Mouse (Mus musculus) splenic B cell, adult 2 months (primary cell): ENCODE data around the gene Nphs1.
"Not testable (repeated sequence)": the region's sequence is repeated elsewhere in the genome, so short reads cannot be mapped to it uniquely, and the experiment has no call there.

Experiments
- DNase-seq: peaks from one replicate; pipeline ENCODE4 v3.0.0-alpha.2; 2011; ENCODE audit warnings: low read depth, low spot score
- H3K27me3 ChIP-seq: 2 replicates; pipeline ENCODE4 v1.6.1; 2012; ENCODE audit warnings: mild to moderate bottlenecking, low read length, moderate library complexity, mixed read lengths; ENCODE audit not compliant: control insufficient read depth, poor library complexity, insufficient read depth, severe bottlenecking
- H3K36me3 ChIP-seq: 2 replicates; pipeline ENCODE4 v1.6.1; 2012; ENCODE audit warnings: mild to moderate bottlenecking, low read length, moderate library complexity, mixed read lengths; ENCODE audit not compliant: control insufficient read depth, poor library complexity, insufficient read depth, severe bottlenecking

The Nphs1 gene

GRCm38 (mm10) chr7:30456487-30456886 is 1.6 kb upstream of the Nphs1 start:
- Histone ChIP-seq H3K36me3 (no peaks in the 10 kb centered on the region), H3K27me3 (no peaks in the 10 kb centered on the region)
- no peak for DNase-seq

- H3K27me3 ChIP-seq, result no peaks in the 10 kb centered on the region
- H3K36me3 ChIP-seq, result no peaks in the 10 kb centered on the region
- no peak for DNase-seq
Observed at GRCm38 (mm10) chr7:30456911-30457628, 1.0 kb upstream of the Nphs1 start.

GRCm38 (mm10) chr7:30459484-30459883 is 1.4 kb downstream of the Nphs1 start:
- DNase-seq, result no peak
- no peaks in the 10 kb centered on the region for H3K36me3 ChIP-seq

GRCm38 (mm10) chr7:30463568-30463967 is 5.5 kb downstream of the Nphs1 start:
- Histone ChIP-seq H3K27me3 (no peaks in the 10 kb centered on the region; the same call in none of the 2 replicates), H3K36me3 (no peaks in the 10 kb centered on the region)
- DNase-seq, result no peak

More at GRCm38 (mm10) chr7:30459484-30459883, 1.4 kb downstream of the Nphs1 start:
- no peaks in the 10 kb centered on the region; the same call in 1 of the 2 replicates for H3K27me3 ChIP-seq

- DNase-seq, result no peak
- H3K27me3 ChIP-seq, result no peaks in the 10 kb centered on the region; the same call in none of the 2 replicates
- no peaks in the 10 kb centered on the region for H3K36me3 ChIP-seq
Observed at GRCm38 (mm10) chr7:30463996-30464395, 5.9 kb downstream of the Nphs1 start.

GRCm38 (mm10) chr7:30464816-30465300 is 6.7 kb downstream of the Nphs1 start:
- no peak for DNase-seq
- Histone ChIP-seq H3K36me3 (no peaks in the 10 kb centered on the region), H3K27me3 (no peaks in the 10 kb centered on the region; the same call in none of the 2 replicates)

- no peaks in the 10 kb centered on the region for H3K36me3 ChIP-seq
- H3K27me3 ChIP-seq, result no peaks in the 10 kb centered on the region
- peak; percentile 63 for DNase-seq
Observed at GRCm38 (mm10) chr7:30472411-30472810, 14.3 kb downstream of the Nphs1 start.

- Histone ChIP-seq H3K36me3 (no peaks in the 10 kb centered on the region), H3K27me3 (peaks cover 2% of the 10 kb centered on the region; the same call in 1 of the 2 replicates)
- no peak for DNase-seq
Observed at GRCm38 (mm10) chr7:30474999-30475398, 16.9 kb downstream of the Nphs1 start.

GRCm38 (mm10) chr7:30476136-30476535 is 18.0 kb downstream of the Nphs1 start:
- not testable (repeated sequence) for H3K36me3 ChIP-seq, DNase-seq, H3K27me3 ChIP-seq

GRCm38 (mm10) chr7:30477415-30478381 is 19.6 kb downstream of the Nphs1 start:
- no peak for DNase-seq
- Histone ChIP-seq H3K27me3 (peaks cover 2% of the 10 kb centered on the region; the same call in 1 of the 2 replicates), H3K36me3 (no peaks in the 10 kb centered on the region)

- no peaks in the 10 kb centered on the region for H3K27me3 ChIP-seq
- H3K36me3 ChIP-seq, result no peaks in the 10 kb centered on the region
- DNase-seq, result peak; percentile 19
Observed at GRCm38 (mm10) chr7:30484250-30484649, 26.1 kb downstream of the Nphs1 start.

- peak; percentile 72 for DNase-seq
- H3K27me3 ChIP-seq, result no peaks in the 10 kb centered on the region
- H3K36me3 ChIP-seq, result no peaks in the 10 kb centered on the region
Observed at GRCm38 (mm10) chr7:30490251-30490956, 32.3 kb downstream of the Nphs1 start.

GRCm38 (mm10) chr7:30490957-30491307 is 32.8 kb downstream of the Nphs1 start:
- no peak for DNase-seq
- Histone ChIP-seq H3K27me3 (no peaks in the 10 kb centered on the region), H3K36me3 (no peaks in the 10 kb centered on the region)

GRCm38 (mm10) chr7:30492765-30493164 is 34.6 kb downstream of the Nphs1 start:
- Histone ChIP-seq H3K36me3 (no peaks in the 10 kb centered on the region), H3K27me3 (no peaks in the 10 kb centered on the region)
- DNase-seq, result peak; percentile 85
